Mouse (Mus musculus) small intestine, adult 2 months (tissue): Measurements from ENCODE around the gene Syne1.

ENCODE experiments used
- CTCF ChIP-seq: fragments of 200-500 bp; IDR thresholded peaks from 2 replicates; pipeline ENCODE4 v1.5.1; 2012; ENCODE audit warnings: low read depth, mild to moderate bottlenecking, control low read depth, inconsistent platforms, low read length, moderate library complexity, mixed read lengths; ENCODE audit not compliant: insufficient replicate concordance, insufficient read length; ENCODE audit errors: extremely low read depth
- POLR2A ChIP-seq: fragments of 200-500 bp; IDR thresholded peaks from 2 replicates; pipeline ENCODE4 v1.6.1; 2012; ENCODE audit warnings: low read depth, mild to moderate bottlenecking, control low read depth, inconsistent platforms, low read length, moderate library complexity

DNA sequence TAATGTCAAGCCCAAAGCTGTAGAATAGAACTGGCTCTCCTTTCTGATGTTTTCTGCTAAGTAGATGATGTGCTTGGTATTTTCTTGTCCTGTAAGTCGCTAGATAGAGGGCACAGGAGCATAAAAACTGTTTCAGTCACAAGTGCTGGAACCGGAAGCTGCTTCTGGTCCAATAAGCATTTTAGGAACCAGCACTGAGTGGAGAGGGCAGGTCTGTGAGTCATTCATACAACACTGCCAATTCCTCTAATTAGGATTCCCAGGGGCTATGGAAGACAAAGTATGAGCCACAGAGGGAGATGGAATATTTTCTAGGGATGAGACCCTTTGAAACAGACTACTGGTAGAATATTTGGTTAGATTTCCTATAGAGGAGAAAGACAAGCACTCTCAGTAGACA is 53.4 kb downstream of the Syne1 start:
- no peak for TF ChIP-seq CTCF
- TF ChIP-seq POLR2A, result no peak
